Mouse (Mus musculus) layer of hippocampus, adult 2 months (tissue): ENCODE measurements around the gene Rps6kc1. TPM values are rescaled to one million over a fixed set of nuclear protein-coding genes. Genes with fewer than 3 reads are reported as not detected.
A peak's percentile ranks its signal among the peaks of the same experiment; 100 is the strongest.

Experiments used
- DNase-seq, 2 experiments: peaks; one replicate each; pipeline ENCODE4 v3.0.0; 2022; ENCODE audit warnings: low spot score in 2 of 2
- H3K27ac ChIP-seq: fragments of 200-600 bp; 2 replicates; pipeline ENCODE4 v1.8.1; 2022
- H3K4me3 ChIP-seq: fragments of 200-600 bp; 2 replicates; pipeline ENCODE4 v1.8.1; 2022; ENCODE audit warnings: mild to moderate bottlenecking
- CTCF ChIP-seq: fragments of 200-600 bp; conservative IDR thresholded peaks from 2 replicates; pipeline ENCODE4 v1.8.1; 2022; ENCODE audit warnings: antibody characterized with exemption, mild to moderate bottlenecking, moderate library complexity
- total RNA-seq, 2 experiments: library from RNA; stranded (reverse); gene quantifications; 2 replicates each; pipeline ENCODE4 v1.2.3; 2021

Gene Rps6kc1
- total RNA-seq, 2 experiments from 2014 or later = 83.7 to 85.8 TPM

DNA sequence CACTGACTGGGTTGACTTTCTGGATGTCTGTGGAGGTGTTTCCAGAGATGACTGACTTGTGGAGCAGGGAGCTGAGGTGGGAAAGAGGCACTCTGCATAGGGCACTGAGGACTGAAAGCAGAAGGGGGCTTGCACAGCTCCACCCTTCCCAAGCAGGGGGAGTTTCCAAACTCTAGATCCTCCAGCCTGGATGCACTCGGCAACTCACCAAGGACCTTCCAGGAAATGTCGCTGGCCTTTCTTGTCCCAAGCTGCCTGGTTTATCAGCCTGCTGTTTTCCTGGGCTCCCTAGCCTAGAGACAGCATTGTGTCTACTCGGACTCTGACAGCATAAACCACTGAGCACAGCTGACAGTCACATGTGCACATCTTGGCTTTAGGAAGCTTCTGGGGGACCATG, 64.6 kb downstream of the Rps6kc1 start:
- no peak for TF ChIP-seq CTCF
- no peak for DNase-seq
- peak overlapping the region; percentile 74 for H3K27ac ChIP-seq
- H3K4me3 ChIP-seq = no peak overlapping the region

GRCm38 (mm10) chr1:190846074-190846730, 65.4 kb downstream of the Rps6kc1 start:
- peak overlapping the region; percentile 74 for H3K27ac ChIP-seq
- H3K4me3 ChIP-seq = no peak overlapping the region
- DNase-seq = peak; percentile 28 to 48
- no peak for TF ChIP-seq CTCF

- DNase-seq = no peak
- no peak for TF ChIP-seq CTCF
- no peak overlapping the region for H3K4me3 ChIP-seq
- H3K27ac ChIP-seq = no peak overlapping the region
Observed at GRCm38 (mm10) chr1:190845419-190845818, 66.2 kb downstream of the Rps6kc1 start.

DNA sequence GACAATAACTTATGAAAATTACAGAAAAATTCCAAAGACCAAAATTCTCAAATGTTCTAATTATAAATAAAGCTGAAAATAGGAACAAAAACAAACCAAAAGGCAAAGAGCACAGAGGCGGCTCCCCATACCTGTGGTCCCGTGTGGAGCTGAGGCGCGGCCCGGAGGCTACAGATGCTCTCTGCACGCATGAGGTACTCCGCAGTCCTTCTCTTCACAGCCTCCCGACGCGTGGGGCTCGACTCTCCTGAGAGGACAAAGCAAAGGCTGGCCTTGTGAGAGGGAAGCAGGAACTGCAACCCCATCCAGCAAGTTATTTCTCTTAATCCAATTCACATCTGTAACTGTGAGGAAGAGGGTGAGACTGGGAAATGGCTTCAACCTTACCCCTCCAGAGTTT, 67.2 kb downstream of the Rps6kc1 start:
- H3K27ac ChIP-seq = no peak overlapping the region

GRCm38 (mm10) chr1:190836046-190836445, 75.5 kb downstream of the Rps6kc1 start:
- H3K27ac ChIP-seq = no peak overlapping the region
- peak in 1 of 2 experiments; percentile 44 for DNase-seq
- H3K4me3 ChIP-seq = no peak overlapping the region
- TF ChIP-seq CTCF = no peak

More for the DNA sequence above, 67.2 kb downstream of the Rps6kc1 start:
- TF ChIP-seq CTCF = no peak
- no peak for DNase-seq
- no peak overlapping the region for H3K4me3 ChIP-seq

DNA sequence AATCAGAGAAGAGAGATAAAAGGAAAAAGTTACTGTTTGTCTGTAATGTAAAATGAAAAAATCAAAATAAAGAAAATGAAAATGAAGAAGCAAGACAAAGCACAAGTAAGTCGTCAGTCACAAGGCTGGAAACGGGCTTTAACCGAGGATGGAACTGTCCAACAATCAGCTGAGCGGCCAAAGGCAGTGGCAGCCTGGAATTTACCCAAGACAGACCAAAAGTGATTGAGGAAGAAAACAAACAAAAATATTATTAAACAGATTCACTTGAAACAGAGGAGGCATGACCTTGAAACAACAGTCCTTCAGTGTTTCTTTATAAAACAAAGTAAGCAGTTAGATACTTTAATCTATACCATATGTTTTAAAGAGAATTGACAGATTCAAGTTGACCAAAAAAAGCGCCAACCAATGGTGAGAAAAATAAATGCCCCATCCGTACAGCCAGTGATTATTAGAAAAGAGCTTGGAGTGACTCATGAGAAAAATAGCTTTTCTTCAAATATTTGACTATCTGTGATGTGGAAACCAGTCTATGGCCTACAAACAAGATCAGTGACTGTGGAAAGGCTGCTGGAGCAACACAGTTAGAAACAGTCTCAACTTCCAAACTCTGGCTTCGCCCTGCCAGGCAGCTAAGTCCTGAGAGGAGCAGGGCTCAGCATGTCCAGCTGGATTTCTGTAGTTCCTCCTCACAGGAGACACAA, 77.2 kb downstream of the Rps6kc1 start:
- no peak for DNase-seq
- no peak for TF ChIP-seq CTCF
- no peak overlapping the region for H3K4me3 ChIP-seq
- H3K27ac ChIP-seq = no peak overlapping the region

- H3K4me3 ChIP-seq = no peak overlapping the region
- no peak for DNase-seq
- no peak for TF ChIP-seq CTCF
- no peak overlapping the region for H3K27ac ChIP-seq
Observed at GRCm38 (mm10) chr1:190832965-190833630, 78.5 kb downstream of the Rps6kc1 start.

GRCm38 (mm10) chr1:190831839-190832497, 79.6 kb downstream of the Rps6kc1 start:
- DNase-seq = peak; percentile 50 to 72
- Histone ChIP-seq H3K4me3 (no peak overlapping the region), H3K27ac (no peak overlapping the region)
- TF ChIP-seq CTCF = peak; percentile 93

DNA sequence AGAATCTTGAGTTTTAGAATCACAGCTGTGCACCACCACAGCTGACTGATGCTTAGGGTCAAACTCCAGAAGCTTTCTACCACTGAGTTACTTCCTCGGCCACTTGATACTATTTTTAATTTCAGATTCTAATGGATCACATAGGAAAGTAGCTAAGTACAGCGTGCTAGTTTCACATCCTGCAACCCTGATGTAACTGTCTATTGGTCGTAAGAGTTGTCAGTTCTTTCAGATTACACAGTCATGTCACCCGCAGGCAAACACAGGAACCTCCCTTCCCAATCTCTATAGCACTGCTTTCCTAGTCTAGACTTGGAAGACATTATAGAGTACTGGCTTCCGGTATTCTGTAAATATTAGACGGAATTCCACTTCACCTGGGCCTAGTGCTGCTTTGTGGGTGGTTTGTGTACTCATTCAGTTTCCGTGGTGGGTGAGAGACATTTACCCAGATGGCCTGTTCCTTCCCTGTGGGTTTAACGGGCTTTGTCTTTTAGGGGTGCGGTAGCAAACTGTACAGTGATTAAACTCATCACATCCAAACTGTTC, 85.0 kb downstream of the Rps6kc1 start:
- H3K4me3 ChIP-seq = no peak overlapping the region
- TF ChIP-seq CTCF = no peak
- no peak for DNase-seq
- H3K27ac ChIP-seq = no peak overlapping the region

- TF ChIP-seq CTCF = no peak
Observed at GRCm38 (mm10) chr1:190823745-190824144, 87.8 kb downstream of the Rps6kc1 start.

GRCm38 (mm10) chr1:190816141-190816540, 95.4 kb downstream of the Rps6kc1 start:
- no peak overlapping the region for H3K4me3 ChIP-seq
- TF ChIP-seq CTCF = no peak
- DNase-seq = no peak
- no peak overlapping the region for H3K27ac ChIP-seq

More at GRCm38 (mm10) chr1:190823745-190824144, 87.8 kb downstream of the Rps6kc1 start:
- no peak for DNase-seq
- H3K4me3 ChIP-seq = no peak overlapping the region
- H3K27ac ChIP-seq = no peak overlapping the region

DNA sequence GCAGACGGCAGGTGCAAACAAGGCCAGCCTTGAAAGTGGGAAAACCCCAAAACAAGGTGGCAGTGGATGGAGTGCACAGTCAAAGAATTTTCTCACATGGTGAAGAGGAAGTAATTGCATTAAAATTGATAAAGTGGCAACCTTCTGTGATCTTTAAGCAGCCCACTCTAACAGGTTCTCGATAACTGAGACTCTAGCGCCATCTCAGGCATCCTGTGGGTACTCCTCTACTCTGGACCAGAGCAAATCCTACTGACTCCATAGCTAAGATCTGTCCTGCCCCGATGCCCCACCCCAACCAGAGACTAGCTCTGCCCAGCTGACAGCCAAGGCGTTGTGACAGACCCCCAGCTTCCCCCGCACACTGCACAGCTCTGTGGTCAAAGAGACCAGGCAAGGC, 101.2 kb downstream of the Rps6kc1 start:
- DNase-seq = no peak
- TF ChIP-seq CTCF = peak; percentile 52
- Histone ChIP-seq H3K27ac (no peak overlapping the region), H3K4me3 (no peak overlapping the region)
